Mouse (Mus musculus) brain, embryonic 18.5 days (tissue): ENCODE data around the gene Zfyve28.

Source experiments
- DNase-seq: peaks from one replicate; pipeline ENCODE4 v3.0.0-alpha.2; 2012; ENCODE audit warnings: low read depth, low spot score

Zfyve28 gene

GRCm38 (mm10) chr5:34213659-34214058, 74.6 kb downstream of the Zfyve28 start:
- no peak for DNase-seq

- no peak for DNase-seq
Measured at GRCm38 (mm10) chr5:34210279-34210678, 78.0 kb downstream of the Zfyve28 start.

GRCm38 (mm10) chr5:34207503-34207902, 80.7 kb downstream of the Zfyve28 start:
- no peak for DNase-seq

- DNase-seq = no peak
Measured at GRCm38 (mm10) chr5:34205788-34206187, 82.5 kb downstream of the Zfyve28 start.

GRCm38 (mm10) chr5:34204911-34205310, 83.3 kb downstream of the Zfyve28 start:
- no peak for DNase-seq

- no peak for DNase-seq
Measured at GRCm38 (mm10) chr5:34202006-34202405, 86.2 kb downstream of the Zfyve28 start.

- DNase-seq = no peak
Measured at GRCm38 (mm10) chr5:34201396-34201795, 86.9 kb downstream of the Zfyve28 start.

GRCm38 (mm10) chr5:34198615-34199014, 89.6 kb downstream of the Zfyve28 start:
- no peak for DNase-seq

- DNase-seq = no peak
Measured at GRCm38 (mm10) chr5:34197243-34197642, 91.0 kb downstream of the Zfyve28 start.

- no peak for DNase-seq
Measured at GRCm38 (mm10) chr5:34196423-34196822, 91.8 kb downstream of the Zfyve28 start.

GRCm38 (mm10) chr5:34195786-34196185, 92.5 kb downstream of the Zfyve28 start:
- no peak for DNase-seq

GRCm38 (mm10) chr5:34194975-34195662, 93.1 kb downstream of the Zfyve28 start:
- DNase-seq = no peak

GRCm38 (mm10) chr5:34194426-34194825, 93.8 kb downstream of the Zfyve28 start:
- DNase-seq = no peak

- DNase-seq = no peak
Measured at GRCm38 (mm10) chr5:34191843-34192242, 96.4 kb downstream of the Zfyve28 start.

GRCm38 (mm10) chr5:34191021-34191420, 97.2 kb downstream of the Zfyve28 start:
- DNase-seq = no peak

GRCm38 (mm10) chr5:34189521-34189920, 98.7 kb downstream of the Zfyve28 start:
- DNase-seq = no peak

GRCm38 (mm10) chr5:34188856-34189255, 99.4 kb downstream of the Zfyve28 start:
- DNase-seq = no peak

- DNase-seq = peak; percentile 98
Measured at GRCm38 (mm10) chr5:34187601-34188316, 100.5 kb downstream of the Zfyve28 start, which contains the start of gene Mxd4. TSS of gene Mxd4 (minus strand) at chr5:34187720.

GRCm38 (mm10) chr5:34186961-34187391, 101.3 kb downstream of the Zfyve28 start:
- DNase-seq = no peak

GRCm38 (mm10) chr5:34186391-34186790, 101.9 kb downstream of the Zfyve28 start:
- no peak for DNase-seq

- DNase-seq = no peak
Measured at GRCm38 (mm10) chr5:34185791-34186190, 102.5 kb downstream of the Zfyve28 start.

GRCm38 (mm10) chr5:34185051-34185580, 103.1 kb downstream of the Zfyve28 start:
- DNase-seq = no peak

- no peak for DNase-seq
Measured at GRCm38 (mm10) chr5:34183976-34184375, 104.3 kb downstream of the Zfyve28 start.
